Mouse (Mus musculus) midbrain, postnatal 0 days (tissue): ENCODE data around the gene Golga2. TPM values are rescaled to one million over a fixed set of nuclear protein-coding genes. Genes with fewer than 3 reads are reported as not detected.
A peak's percentile ranks its signal among the peaks of the same experiment; 100 is the strongest.

Source experiments
- ATAC-seq: fragments of 200-750 bp; cut with Nextera tagmentation; 2 replicates; pipeline ENCODE4 v1.8.0; 2017; ENCODE audit warnings: moderate number of reproducible peaks, mild to moderate bottlenecking, moderate TSS enrichment, moderate library complexity; ENCODE audit not compliant: low FRiP score
- DNase-seq: peaks from one replicate; pipeline ENCODE4 v3.0.0-alpha.2; 2015; ENCODE audit warnings: low spot score
- H3K27ac ChIP-seq: fragments of 300-500 bp; sonication (generic); 2 replicates; pipeline ENCODE4 v1.5.1; 2014; ENCODE audit warnings: low read depth, mild to moderate bottlenecking, low read length, mixed read lengths
- H3K27me3 ChIP-seq: fragments of 300-500 bp; sonication (generic); 2 replicates; pipeline ENCODE4 v1.6.1; 2014; ENCODE audit warnings: low read length, control low read depth, mixed read lengths; ENCODE audit not compliant: insufficient read depth
- H3K36me3 ChIP-seq: fragments of 300-500 bp; sonication (generic); 2 replicates; pipeline ENCODE4 v1.6.1; 2014; ENCODE audit warnings: low read length, control low read depth, mixed read lengths; ENCODE audit not compliant: insufficient read depth
- H3K4me1 ChIP-seq: fragments of 300-500 bp; sonication (generic); 2 replicates; pipeline ENCODE4 v1.6.1; 2014; ENCODE audit warnings: mild to moderate bottlenecking, control low read depth, antibody characterized with exemption, low read length, mixed read lengths; ENCODE audit not compliant: insufficient read depth
- H3K4me2 ChIP-seq: fragments of 300-500 bp; sonication (generic); 2 replicates; pipeline ENCODE4 v1.6.1; 2014; ENCODE audit warnings: low read depth, mild to moderate bottlenecking, low read length, mixed read lengths; ENCODE audit not compliant: poor library complexity, severe bottlenecking
- H3K4me3 ChIP-seq: fragments of 300-500 bp; sonication (generic); 2 replicates; pipeline ENCODE4 v1.5.1; 2014; ENCODE audit warnings: low read depth, mild to moderate bottlenecking, low read length, moderate library complexity
- H3K9ac ChIP-seq: fragments of 300-500 bp; sonication (generic); replicated peaks from 2 replicates; pipeline ENCODE4 v1.6.1; 2014; ENCODE audit warnings: mild to moderate bottlenecking, low read length, moderate library complexity, mixed read lengths; ENCODE audit not compliant: poor library complexity, severe bottlenecking
- H3K9me3 ChIP-seq: fragments of 300-500 bp; sonication (generic); 2 replicates; pipeline ENCODE4 v1.6.1; 2016; ENCODE audit warnings: low read length, control low read depth
- CTCF ChIP-seq: IDR thresholded peaks from 2 replicates; pipeline ENCODE4 v1.5.1; 2016; ENCODE audit warnings: antibody characterized with exemption, mild to moderate bottlenecking
- WGBS: fragments of 180-500 bp; shearing (Covaris S2); extraction: QIAGEN DNeasy Blood & Tissue Kit; methylation state at CpG from one replicate; pipeline ENCODE4 v1.1.7; 2014; 5-methylcytosine and 5-hydroxymethylcytosine counted together
- polyA plus RNA-seq: library from polyadenylated mRNA; unstranded; fragments of >200 nt; fragmentation: Nextera tagmentation; extraction: Ambion mirVana; gene quantifications from 2 replicates; pipeline ENCODE4 v1.2.1, GENCODE M21; 2015
- total RNA-seq: library from RNA; depleted of rRNA; stranded (reverse); fragments of >200 nt; gene quantifications from 2 replicates; pipeline ENCODE4 v1.2.3, GENCODE M21; 2014

Golga2 gene
- total and polyA plus RNA-seq, 2 experiments from 2014 or later, result 30.1 to 57.4 TPM

GRCm38 (mm10) chr2:32343351-32343671, 56.1 kb downstream of the Golga2 start:
- ATAC-seq (no peak), DNase-seq (no peak)
- no peak overlapping the region for H3K4me2 ChIP-seq
- no peak overlapping the region for H3K4me3 ChIP-seq
- no peaks in the 10 kb centered on the region for H3K9me3 ChIP-seq
- 95% methylated on average over 2 of the region's 2 CpGs for WGBS
- H3K9ac ChIP-seq, result no peak overlapping the region
- no peak overlapping the region for H3K27ac ChIP-seq
- H3K27me3 ChIP-seq, result no peaks in the 10 kb centered on the region
- peaks cover 5% of the 10 kb centered on the region; the same call in 1 of the 2 replicates for H3K4me1 ChIP-seq
- peaks cover 12% of the 10 kb centered on the region; the same call in 1 of the 2 replicates for H3K36me3 ChIP-seq
- no peak for TF ChIP-seq CTCF

- Histone ChIP-seq H3K9ac (no peak overlapping the region), H3K4me3 (no peak overlapping the region), H3K9me3 (no peaks in the 10 kb centered on the region), H3K36me3 (peaks cover 13% of the 10 kb centered on the region; the same call in 1 of the 2 replicates), H3K27me3 (no peaks in the 10 kb centered on the region), H3K27ac (no peak overlapping the region), H3K4me1 (peaks cover 5% of the 10 kb centered on the region; the same call in 1 of the 2 replicates), H3K4me2 (no peak overlapping the region)
- no peak for TF ChIP-seq CTCF
- no peak for ATAC-seq
- no peak for DNase-seq
- 75% methylated on average over 10 of the region's 10 CpGs for WGBS
Measured at GRCm38 (mm10) chr2:32344056-32344455, 56.9 kb downstream of the Golga2 start.

- H3K9me3 ChIP-seq, result no peaks in the 10 kb centered on the region
- no peak for DNase-seq
- H3K36me3 ChIP-seq, result peaks cover 13% of the 10 kb centered on the region; the same call in 1 of the 2 replicates
- ATAC-seq, result no peak
- TF ChIP-seq CTCF, result no peak
- H3K9ac ChIP-seq, result no peak overlapping the region
- no peak overlapping the region for H3K4me2 ChIP-seq
- no peak overlapping the region for H3K27ac ChIP-seq
- WGBS, result 58% methylated on average over 14 of the region's 14 CpGs
- peaks cover 5% of the 10 kb centered on the region; the same call in 1 of the 2 replicates for H3K4me1 ChIP-seq
- H3K4me3 ChIP-seq, result no peak overlapping the region
- no peaks in the 10 kb centered on the region for H3K27me3 ChIP-seq
Measured at GRCm38 (mm10) chr2:32344598-32345321, 57.6 kb downstream of the Golga2 start.

- WGBS, result 81% methylated on average over 6 of the region's 6 CpGs
- no peak overlapping the region for H3K27ac ChIP-seq
- H3K4me3 ChIP-seq, result no peak overlapping the region
- no peaks in the 10 kb centered on the region for H3K27me3 ChIP-seq
- no peak for DNase-seq
- H3K9ac ChIP-seq, result no peak overlapping the region
- H3K9me3 ChIP-seq, result no peaks in the 10 kb centered on the region
- peaks cover 11% of the 10 kb centered on the region; the same call in 1 of the 2 replicates for H3K4me1 ChIP-seq
- ATAC-seq, result no peak
- H3K36me3 ChIP-seq, result peaks cover 13% of the 10 kb centered on the region; the same call in 1 of the 2 replicates
- no peak overlapping the region for H3K4me2 ChIP-seq
- no peak for TF ChIP-seq CTCF
Measured at GRCm38 (mm10) chr2:32347019-32347418, 59.8 kb downstream of the Golga2 start.

- Histone ChIP-seq H3K36me3 (peaks cover 13% of the 10 kb centered on the region; the same call in 1 of the 2 replicates), H3K27ac (no peak overlapping the region), H3K27me3 (no peaks in the 10 kb centered on the region), H3K4me1 (peaks cover 5% of the 10 kb centered on the region; the same call in 1 of the 2 replicates), H3K9ac (no peak overlapping the region), H3K4me3 (no peak overlapping the region), H3K9me3 (no peaks in the 10 kb centered on the region), H3K4me2 (no peak overlapping the region)
- 87% methylated on average over 11 of the region's 11 CpGs for WGBS
- DNase-seq, result no peak
- TF ChIP-seq CTCF, result no peak
- ATAC-seq, result no peak
Measured at GRCm38 (mm10) chr2:32348311-32348710, 61.1 kb downstream of the Golga2 start.

GRCm38 (mm10) chr2:32349625-32350255, 62.6 kb downstream of the Golga2 start:
- Histone ChIP-seq H3K27me3 (no peaks in the 10 kb centered on the region), H3K9ac (0 out of 2 replicates have a peak overlapping the region, but pooled peaks have one; percentile 19), H3K9me3 (no peaks in the 10 kb centered on the region), H3K4me3 (no peak overlapping the region), H3K4me2 (no peak overlapping the region), H3K36me3 (peaks cover 6% of the 10 kb centered on the region; the same call in 1 of the 2 replicates), H3K27ac (no peak overlapping the region), H3K4me1 (peaks cover 5% of the 10 kb centered on the region; the same call in 1 of the 2 replicates)
- 65% methylated on average over 8 of the region's 8 CpGs for WGBS
- ATAC-seq (no peak), DNase-seq (no peak)
- TF ChIP-seq CTCF, result no peak
